Mouse (Mus musculus) kidney, adult 11 months (tissue): ENCODE results near the gene Itgb5.

ENCODE experiments used
- DNase-seq: peaks from one replicate; pipeline ENCODE4 v3.0.0; 2022

Itgb5 gene

DNA sequence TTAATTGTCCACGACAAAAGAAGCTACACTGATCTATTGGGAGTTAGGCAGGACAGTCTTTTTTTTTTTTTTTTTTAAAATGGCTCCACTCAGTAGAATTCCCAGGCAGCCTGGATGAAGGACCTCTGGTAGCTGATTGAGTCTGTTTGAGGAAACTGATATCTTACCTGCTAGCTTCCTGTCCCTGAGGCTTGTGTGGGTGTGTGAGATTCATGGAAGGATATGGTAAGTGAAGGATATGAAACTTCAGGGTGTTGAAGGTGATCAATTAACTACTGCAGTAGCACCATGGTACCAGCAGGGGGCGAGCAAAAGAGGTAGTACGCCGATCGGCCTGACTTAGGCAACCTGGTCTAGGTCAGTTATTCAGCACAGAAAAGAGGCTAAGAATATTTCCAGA, 166.6 kb downstream of the Itgb5 start:
- DNase-seq = no peak

DNA sequence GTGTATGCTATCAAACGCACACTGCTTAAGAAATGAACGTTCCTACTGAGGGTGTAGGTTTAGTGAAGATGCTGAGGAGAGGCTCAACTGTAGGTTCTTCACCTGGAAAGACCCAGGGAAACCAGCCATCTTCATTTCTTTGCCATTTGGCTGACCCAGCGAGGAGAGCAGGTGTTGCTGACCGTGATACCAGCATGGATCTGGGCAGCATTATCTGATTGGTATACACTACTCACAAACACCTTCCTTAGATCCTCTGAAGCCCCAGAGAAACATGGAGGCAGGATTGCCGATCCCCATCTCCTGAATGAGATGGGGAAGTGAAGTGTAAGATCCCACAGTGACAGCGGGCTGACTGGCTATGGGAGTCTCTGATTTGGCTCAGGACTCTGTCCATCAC, 168.5 kb downstream of the Itgb5 start:
- DNase-seq = no peak
